Mouse (Mus musculus): ENCODE results near the gene Gm28539. TPM values are rescaled to one million over a fixed set of nuclear protein-coding genes. Genes with fewer than 3 reads are reported as not detected.
"Not testable (repeated sequence)": the region's sequence is repeated elsewhere in the genome, so short reads cannot be mapped to it uniquely, and the experiment has no call there.

Gm28539 gene
- total and polyA plus RNA-seq, 3 experiments: not detected

DNA sequence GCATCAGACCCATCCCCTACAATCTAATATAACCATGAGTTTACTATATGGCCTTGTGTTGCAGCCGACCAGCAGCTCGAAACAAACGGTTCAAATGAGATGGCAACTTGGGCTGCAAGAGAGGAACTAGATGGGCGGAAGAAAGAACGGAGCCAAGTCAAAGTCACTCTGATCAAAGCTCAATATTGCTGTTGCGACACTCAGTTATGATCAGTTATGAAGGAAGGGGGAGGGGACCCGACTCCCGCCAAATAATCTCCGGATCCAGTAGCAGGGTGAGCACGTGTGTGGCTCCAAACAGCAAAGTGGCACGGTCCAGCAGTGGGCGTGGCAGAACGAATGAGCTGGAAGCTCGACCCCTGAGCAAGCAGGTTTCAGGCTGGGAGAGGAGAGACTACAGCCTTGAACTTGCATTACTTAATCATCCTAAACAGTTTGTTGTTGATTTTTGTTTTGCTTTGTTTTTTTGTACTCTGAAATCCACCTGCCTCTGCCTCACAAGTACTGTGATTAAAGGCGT, 10.0 kb downstream of the Gm28539 start:
- H3K9me3 ChIP-seq (replicated peaks): no peaks in the 10 kb centered on the region
- no peak for TF ChIP-seq GATA2 (IDR thresholded peaks at IDR 0.05; ENCODE audit: borderline replicate concordance, low read depth, low read length)
- TF ChIP-seq POLR2AphosphoS5 (IDR thresholded peaks at IDR 0.05; ENCODE audit: insufficient replicate concordance, low read depth, low read length): no peak
- no peak for TF ChIP-seq TAL1 (conservative IDR thresholded peaks at IDR 0.05; ENCODE audit: low read depth, low read length)
- TF ChIP-seq CTCF (IDR thresholded peaks at IDR 0.05; ENCODE audit: low read depth, low read length): no peak
- TF ChIP-seq GATA1 (IDR thresholded peaks at IDR 0.05; ENCODE audit: borderline replicate concordance, low read length): no peak
- no peak overlapping the region for H3K4me3 ChIP-seq (ENCODE audit: low read depth, low read length)
- ATAC-seq (ENCODE audit: extremely low read depth, insufficient number of reproducible peaks, low FRiP score, poor library complexity, severe bottlenecking) (no peak), DNase-seq (ENCODE audit: low spot score) (no peak)
- H3K27me3 ChIP-seq (ENCODE audit: insufficient read depth, low read length): no peaks in the 10 kb centered on the region
- peaks cover 4% of the 10 kb centered on the region for H3K36me3 ChIP-seq (replicated peaks)
- H3K4me1 ChIP-seq (ENCODE audit: insufficient read depth, low read depth, low read length): 0 out of 2 replicates have a peak, but pooled peaks cover 2% of the 10 kb centered on the region

GRCm38 (mm10) chr16:18849521-18850190, 13.3 kb downstream of the Gm28539 start:
- not testable (repeated sequence) for DNase-seq (ENCODE audit: low spot score); H3K9me3 ChIP-seq (replicated peaks); H3K36me3 ChIP-seq (replicated peaks); H3K4me3 ChIP-seq (ENCODE audit: low read depth, low read length); H3K4me1 ChIP-seq (ENCODE audit: insufficient read depth, low read depth, low read length); H3K27me3 ChIP-seq (ENCODE audit: insufficient read depth, low read length); ATAC-seq (ENCODE audit: extremely low read depth, insufficient number of reproducible peaks, low FRiP score, poor library complexity, severe bottlenecking)

DNA sequence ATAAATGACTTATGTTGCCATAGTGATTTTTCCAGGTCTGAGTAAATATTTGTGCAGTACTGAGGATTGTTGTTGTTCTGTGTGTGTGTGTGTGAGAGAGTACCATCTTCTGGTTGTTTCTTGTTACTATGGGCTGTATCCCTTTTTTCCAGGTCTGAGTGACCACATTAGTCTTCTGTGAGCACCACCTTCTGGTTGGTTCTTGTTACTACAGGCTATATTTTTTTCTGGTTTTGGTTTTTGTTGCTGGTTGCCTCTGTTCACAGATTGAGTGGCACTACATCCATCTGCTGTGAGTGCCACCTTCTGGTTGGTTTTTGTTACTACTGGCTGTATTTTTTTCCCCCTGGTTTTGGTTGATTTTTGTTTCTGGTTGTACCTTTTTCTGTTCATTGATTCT, 22.2 kb downstream of the Gm28539 start:
- DNase-seq (ENCODE audit: low spot score) (no peak), ATAC-seq (ENCODE audit: extremely low read depth, insufficient number of reproducible peaks, low FRiP score, poor library complexity, severe bottlenecking) (no peak)
- Histone ChIP-seq H3K36me3 (replicated peaks) (no peaks in the 10 kb centered on the region), H3K4me1 (ENCODE audit: insufficient read depth, low read depth, low read length) (peaks cover 4% of the 10 kb centered on the region; the same call in 1 of the 2 replicates), H3K27me3 (ENCODE audit: insufficient read depth, low read length) (0 out of 2 replicates have a peak, but pooled peaks cover 4% of the 10 kb centered on the region), H3K9me3 (replicated peaks) (peaks cover 4% of the 10 kb centered on the region; the same call in 1 of the 2 replicates), H3K4me3 (ENCODE audit: low read depth, low read length) (no peak overlapping the region)
- no peak for TF ChIP-seq GATA1 (IDR thresholded peaks at IDR 0.05; ENCODE audit: borderline replicate concordance, low read length)
- TF ChIP-seq TAL1 (conservative IDR thresholded peaks at IDR 0.05; ENCODE audit: low read depth, low read length): no peak
- TF ChIP-seq GATA2 (IDR thresholded peaks at IDR 0.05; ENCODE audit: borderline replicate concordance, low read depth, low read length): no peak

GRCm38 (mm10) chr16:18860186-18860585, 23.8 kb downstream of the Gm28539 start:
- H3K4me3 ChIP-seq (ENCODE audit: low read depth, low read length): no peak overlapping the region
- DNase-seq (ENCODE audit: low spot score) (no peak), ATAC-seq (ENCODE audit: extremely low read depth, insufficient number of reproducible peaks, low FRiP score, poor library complexity, severe bottlenecking) (no peak)
- H3K4me1 ChIP-seq (ENCODE audit: insufficient read depth, low read depth, low read length): no peaks in the 10 kb centered on the region
- H3K36me3 ChIP-seq (replicated peaks): no peaks in the 10 kb centered on the region
- TF ChIP-seq TAL1 (conservative IDR thresholded peaks at IDR 0.05; ENCODE audit: low read depth, low read length) (no peak), CTCF (IDR thresholded peaks at IDR 0.05; ENCODE audit: low read depth, low read length) (no peak), GATA2 (IDR thresholded peaks at IDR 0.05; ENCODE audit: borderline replicate concordance, low read depth, low read length) (no peak), POLR2AphosphoS5 (IDR thresholded peaks at IDR 0.05; ENCODE audit: insufficient replicate concordance, low read depth, low read length) (no peak), GATA1 (IDR thresholded peaks at IDR 0.05; ENCODE audit: borderline replicate concordance, low read length) (no peak)
- H3K27me3 ChIP-seq (ENCODE audit: insufficient read depth, low read length): 0 out of 2 replicates have a peak, but pooled peaks cover 4% of the 10 kb centered on the region
- peaks cover 4% of the 10 kb centered on the region; the same call in 1 of the 2 replicates for H3K9me3 ChIP-seq (replicated peaks)

GRCm38 (mm10) chr16:18870495-18870894, 34.1 kb downstream of the Gm28539 start:
- not testable (repeated sequence) for DNase-seq (ENCODE audit: low spot score); H3K4me3 ChIP-seq (ENCODE audit: low read depth, low read length); H3K9me3 ChIP-seq (replicated peaks); H3K4me1 ChIP-seq (ENCODE audit: insufficient read depth, low read depth, low read length); H3K27me3 ChIP-seq (ENCODE audit: insufficient read depth, low read length); ATAC-seq (ENCODE audit: extremely low read depth, insufficient number of reproducible peaks, low FRiP score, poor library complexity, severe bottlenecking)
- peaks cover 46% of the 10 kb centered on the region for H3K36me3 ChIP-seq (replicated peaks)

DNA sequence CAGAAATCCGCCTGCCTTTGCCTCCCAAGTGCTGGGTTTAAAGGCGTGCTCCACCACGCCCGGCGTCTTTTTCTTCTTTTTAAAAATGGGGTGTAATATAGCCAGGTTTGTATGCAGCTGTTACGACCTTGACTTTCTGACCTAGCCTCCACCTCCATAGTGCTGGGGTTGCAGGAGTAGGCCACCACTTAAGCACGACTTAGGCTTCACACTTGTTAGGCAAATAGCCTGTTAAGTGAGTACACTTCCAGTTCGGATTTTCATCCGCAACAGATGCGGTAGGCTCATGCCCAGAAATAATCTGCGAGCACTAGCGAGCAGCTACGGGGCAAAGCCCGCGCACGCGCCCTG, 39.7 kb downstream of the Gm28539 start:
- Histone ChIP-seq H3K36me3 (replicated peaks) (peaks cover 62% of the 10 kb centered on the region), H3K9me3 (replicated peaks) (no peaks in the 10 kb centered on the region)

More for the DNA sequence above, 39.7 kb downstream of the Gm28539 start:
- Histone ChIP-seq H3K4me1 (ENCODE audit: insufficient read depth, low read depth, low read length) (peaks cover 38% of the 10 kb centered on the region), H3K4me3 (ENCODE audit: low read depth, low read length) (peak overlapping the region; percentile 99), H3K27me3 (ENCODE audit: insufficient read depth, low read length) (no peaks in the 10 kb centered on the region)
- TF ChIP-seq TAL1 (conservative IDR thresholded peaks at IDR 0.05; ENCODE audit: low read depth, low read length): no peak
- TF ChIP-seq CTCF (IDR thresholded peaks at IDR 0.05; ENCODE audit: low read depth, low read length): no peak
- no peak for TF ChIP-seq GATA1 (IDR thresholded peaks at IDR 0.05; ENCODE audit: borderline replicate concordance, low read length)
- TF ChIP-seq POLR2AphosphoS5 (IDR thresholded peaks at IDR 0.05; ENCODE audit: insufficient replicate concordance, low read depth, low read length): no peak
- TF ChIP-seq GATA2 (IDR thresholded peaks at IDR 0.05; ENCODE audit: borderline replicate concordance, low read depth, low read length): no peak
- ATAC-seq (ENCODE audit: extremely low read depth, insufficient number of reproducible peaks, low FRiP score, poor library complexity, severe bottlenecking) (no peak), DNase-seq (ENCODE audit: low spot score) (no peak)

All from G1E (cell line).